In the genomic region with DNA sequence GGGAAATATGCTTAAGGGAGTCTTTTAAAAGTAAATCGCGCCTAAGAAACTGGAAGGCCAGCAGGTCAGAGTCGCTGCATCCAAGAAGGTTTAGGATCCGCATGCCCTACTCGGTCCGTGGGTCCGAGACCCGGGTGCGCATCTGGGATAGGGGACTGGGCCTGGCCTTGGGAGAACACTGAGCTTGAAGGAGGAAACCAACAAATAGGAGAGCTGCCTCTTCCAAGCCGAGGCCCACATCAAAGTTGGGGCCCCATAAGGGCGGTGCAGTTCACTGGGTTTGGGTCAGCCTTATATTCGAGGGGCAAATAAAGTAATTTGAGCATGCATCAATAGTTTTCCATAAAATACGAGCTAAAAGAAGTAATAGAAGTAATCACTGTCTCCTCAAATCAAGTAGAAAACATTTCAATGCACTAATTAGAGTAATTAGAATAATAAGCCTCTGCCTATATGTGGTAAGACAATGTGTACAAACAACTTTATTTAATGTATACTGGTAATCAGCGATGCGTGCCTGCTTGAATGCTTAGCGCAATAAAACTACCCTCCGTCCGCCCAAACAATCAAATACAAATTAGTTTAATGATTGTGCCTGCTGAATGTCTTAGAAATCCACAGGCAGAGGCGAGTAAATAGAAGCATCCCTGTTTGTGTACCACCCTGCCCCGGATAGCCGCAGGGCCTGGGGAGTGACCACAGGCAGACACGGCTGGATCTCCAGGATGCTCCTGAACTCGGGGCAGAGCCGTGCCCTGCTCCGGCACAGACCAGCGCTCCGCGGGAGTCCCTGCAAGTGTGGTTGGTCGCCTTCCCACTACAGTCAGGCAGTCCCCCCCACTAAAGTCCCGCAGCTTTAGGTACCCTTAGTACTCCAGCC, we compare ENCODE assay signal across 13 mouse cellular contexts. TPM values are rescaled to one million over a fixed set of nuclear protein-coding genes. Genes with fewer than 3 reads are reported as not detected.
A peak's percentile ranks its signal among the peaks of the same experiment; 100 is the strongest.
DNase-seq lines count a peak whose midpoint lies in the region; ATAC-seq and TF ChIP-seq lines count a peak whose summit lies in the region.
"Had no signal": no experiment of that assay in that cellular context is flagged by ENCODE, and none has a peak within 500 bp of the region (broad histone marks: within the 10 kb centered on the region; RNA-seq: fewer than 3 reads in every experiment).

No protein-coding gene starts in this region.

- no peaks in the 10 kb centered on the region for H3K27me3 ChIP-seq in forebrain, embryonic 14.5 days (replicated peaks; ENCODE audit: control insufficient read depth, insufficient read depth, low read length)
- H3K27me3 ChIP-seq in midbrain, embryonic 10.5 days (ENCODE audit: low read depth, poor library complexity, severe bottlenecking): peaks cover 24% of the 10 kb centered on the region
- H3K27me3 ChIP-seq in stomach, postnatal 0 days (ENCODE audit: control insufficient read depth, insufficient read depth, low read length): peaks cover 17% of the 10 kb centered on the region; the same call in 1 of the 2 replicates
- H3K27me3 ChIP-seq in kidney, adult 2 months (replicated peaks; ENCODE audit: control insufficient read depth, insufficient read depth, low read length): peaks cover 9% of the 10 kb centered on the region
- H3K27me3 ChIP-seq in thymus, adult 2 months (ENCODE audit: control insufficient read depth, insufficient read depth, low read length): peaks cover 3% of the 10 kb centered on the region; the same call in 1 of the 2 replicates
- H3K27me3 ChIP-seq: CH12.LX had no signal

- WGBS in forebrain, embryonic 14.5 days: under 1% methylated on average over 30 of the region's 30 CpGs
- under 1% methylated on average over 30 of the region's 30 CpGs for whole genome bisulfite sequencing in midbrain, embryonic 10.5 days
- 5% methylated on average over 30 of the region's 30 CpGs for WGBS in stomach, postnatal 0 days
- 8% methylated on average over 30 of the region's 30 CpGs for WGBS in kidney, adult 2 months
- WGBS in thymus, adult 2 months: 9% methylated on average over 30 of the region's 30 CpGs

- peak overlapping the region; percentile 55 for H3K4me3 ChIP-seq in left cerebral cortex, adult 2 months
- peak overlapping the region; percentile 89 for H3K4me3 ChIP-seq in forebrain, embryonic 14.5 days (ENCODE audit: low read depth, low read length)
- peak overlapping the region; percentile 99 for H3K4me3 ChIP-seq in midbrain, embryonic 10.5 days
- H3K4me3 ChIP-seq in stomach, postnatal 0 days (ENCODE audit: low read depth, low read length): no peak overlapping the region
- no peak overlapping the region for H3K4me3 ChIP-seq in kidney, adult 2 months (ENCODE audit: insufficient read depth, low read depth, low read length)
- no peak overlapping the region for H3K4me3 ChIP-seq in thymus, adult 2 months (ENCODE audit: control insufficient read depth, insufficient read depth, low read length)

- no peak for TF ChIP-seq POLR2A in kidney, adult 2 months (IDR thresholded peaks at IDR 0.05; ENCODE audit: low read depth, low read length)
- TF ChIP-seq POLR2A in thymus, adult 2 months (IDR thresholded peaks at IDR 0.05; ENCODE audit: control insufficient read depth, extremely low read depth, insufficient read depth, low read length, poor library complexity): no peak

- intact Hi-C loops in left cerebral cortex, adult 2 months (cut with DNase I): loop anchor here (2.0 to 10.0 kb wide), 6 partner anchors 121 to 1762 kb away; a partner anchor contains a TSS
- intact Hi-C loops in left cerebral cortex, postnatal 14 days (cut with DNase I): loop anchor here (5.0 kb wide), 1 partner anchor 346 kb away; no protein-coding TSS in a partner anchor

- H3K4me2 ChIP-seq in forebrain, embryonic 14.5 days (ENCODE audit: low read length): peak overlapping the region; percentile 99
- no peak overlapping the region for H3K4me2 ChIP-seq in stomach, postnatal 0 days (replicated peaks; ENCODE audit: low read depth)

- no peaks in the 10 kb centered on the region for H3K36me3 ChIP-seq in forebrain, embryonic 14.5 days (ENCODE audit: control insufficient read depth, insufficient read depth, low read length)
- H3K36me3 ChIP-seq in midbrain, embryonic 10.5 days: peaks cover 29% of the 10 kb centered on the region
- no peaks in the 10 kb centered on the region for H3K36me3 ChIP-seq in stomach, postnatal 0 days (ENCODE audit: control insufficient read depth, insufficient read depth, low read length)
- no peaks in the 10 kb centered on the region for H3K36me3 ChIP-seq in kidney, adult 2 months (ENCODE audit: control insufficient read depth, insufficient read depth, low read length)
- no peaks in the 10 kb centered on the region for H3K36me3 ChIP-seq in thymus, adult 2 months (ENCODE audit: control insufficient read depth, insufficient read depth, low read length)
- H3K36me3 ChIP-seq: lung, embryonic 15.5 days; stomach, embryonic 15.5 days had no signal

- peak in 1 of 2 experiments; percentile 29 for DNase-seq in left cerebral cortex, adult 2 months (ENCODE audit: extremely low spot score in 1 of 2, low spot score in 2 of 2)
- DNase-seq in left cerebral cortex, postnatal 14 days (ENCODE audit: low spot score in 2 of 2): no peak
- peak; percentile 72 for DNase-seq in forebrain, embryonic 14.5 days (ENCODE audit: low spot score)
- DNase-seq in midbrain, embryonic 10.5 days (ENCODE audit: low spot score): peak; percentile 59
- DNase-seq in stomach, postnatal 0 days (ENCODE audit: low spot score): peak; percentile 13
- DNase-seq in kidney, adult 2 months: no peak
- DNase-seq in thymus, adult 2 months: no peak
- DNase-seq: cerebellum, adult 8-10 months; heart, postnatal 36 days had no signal

- TF ChIP-seq CTCF in left cerebral cortex, adult 2 months (IDR thresholded peaks at IDR 0.05): no peak
- no peak for TF ChIP-seq CTCF in stomach, postnatal 0 days (IDR thresholded peaks at IDR 0.05; ENCODE audit: low read depth)
- no peak for TF ChIP-seq CTCF in kidney, adult 2 months (conservative IDR thresholded peaks at IDR 0.05; ENCODE audit: insufficient read depth, insufficient read length, low read depth, low read length)
- TF ChIP-seq CTCF in thymus, adult 2 months (IDR thresholded peaks at IDR 0.05; ENCODE audit: borderline replicate concordance, control insufficient read depth, extremely low read depth, insufficient read depth, low read length, poor library complexity): no peak

- ATAC-seq in forebrain, embryonic 14.5 days: peak; percentile 45
- ATAC-seq in stomach, postnatal 0 days (ENCODE audit: low FRiP score, low TSS enrichment): no peak
- no peak for ATAC-seq in megakaryocyte-erythroid progenitor cell, adult 5-6 weeks (replicated peaks; ENCODE audit: low FRiP score, low TSS enrichment, poor library complexity, severe bottlenecking)

- TF ChIP-seq EP300 in stomach, postnatal 0 days (optimal IDR thresholded peaks at IDR 0.05): no peak

- H3K27ac ChIP-seq in left cerebral cortex, adult 2 months: peak overlapping the region; percentile 89
- H3K27ac ChIP-seq in forebrain, embryonic 14.5 days (ENCODE audit: low read depth, low read length): peak overlapping the region; percentile 81
- peak overlapping the region; percentile 99 for H3K27ac ChIP-seq in midbrain, embryonic 10.5 days (replicated peaks)
- no peak overlapping the region for H3K27ac ChIP-seq in stomach, postnatal 0 days (replicated peaks)
- no peak overlapping the region for H3K27ac ChIP-seq in kidney, adult 2 months (ENCODE audit: insufficient read depth, low read depth, low read length)
- no peak overlapping the region for H3K27ac ChIP-seq in thymus, adult 2 months (ENCODE audit: control insufficient read depth, insufficient read depth, low read length)
- H3K27ac ChIP-seq: lung, embryonic 15.5 days; stomach, embryonic 15.5 days had no signal

- peaks cover 24% of the 10 kb centered on the region for H3K4me1 ChIP-seq in forebrain, embryonic 14.5 days (ENCODE audit: control insufficient read depth, insufficient read depth, low read length)
- peaks cover 68% of the 10 kb centered on the region for H3K4me1 ChIP-seq in midbrain, embryonic 10.5 days
- H3K4me1 ChIP-seq in stomach, postnatal 0 days (replicated peaks; ENCODE audit: control insufficient read depth, insufficient read depth): no peaks in the 10 kb centered on the region
- H3K4me1 ChIP-seq in kidney, adult 2 months (ENCODE audit: control insufficient read depth, insufficient read depth, low read length): no peaks in the 10 kb centered on the region
- H3K4me1 ChIP-seq in thymus, adult 2 months (replicated peaks; ENCODE audit: control insufficient read depth, insufficient read depth, low read length): no peaks in the 10 kb centered on the region
- H3K4me1 ChIP-seq: lung, embryonic 15.5 days; stomach, embryonic 15.5 days had no signal

- H3K9ac ChIP-seq in forebrain, embryonic 14.5 days (ENCODE audit: low read length): peak overlapping the region; percentile 62
- no peak overlapping the region for H3K9ac ChIP-seq in stomach, postnatal 0 days (ENCODE audit: low read length)
- H3K9ac ChIP-seq: lung, embryonic 15.5 days; stomach, embryonic 15.5 days had no signal

- no peaks in the 10 kb centered on the region for H3K9me3 ChIP-seq in forebrain, embryonic 14.5 days (replicated peaks; ENCODE audit: control insufficient read depth, low read length)
- no peaks in the 10 kb centered on the region for H3K9me3 ChIP-seq in midbrain, embryonic 10.5 days (replicated peaks)
- H3K9me3 ChIP-seq in stomach, postnatal 0 days (ENCODE audit: control insufficient read depth, low read length): no peaks in the 10 kb centered on the region
- H3K9me3 ChIP-seq: lung, embryonic 15.5 days; stomach, embryonic 15.5 days had no signal

RNA-seq across cellular contexts. Expression of a gene that starts 9.4 kb away (rescaled TPM):
- total RNA-seq in left cerebral cortex, adult 2 months (2021): 10 to 100 TPM; 27.2 TPM
- 10 to 100 TPM; 28.7 to 31.3 TPM for total RNA-seq in left cerebral cortex, postnatal 14 days (2021)
- polyA plus RNA-seq in forebrain, embryonic 14.5 days (2014; fragmentation: Nextera tagmentation; extraction: Ambion mirVana): 22.3 and 36.2 TPM in 2 replicates
- 47.9 and 58.5 TPM in 2 replicates for polyA plus RNA-seq in midbrain, embryonic 10.5 days (2016; fragmentation: Nextera tagmentation; extraction: Ambion mirVana)
- 0.02 TPM in 1 of 2 replicates, not detected in the other for polyA plus RNA-seq in stomach, postnatal 0 days (2015; fragmentation: Nextera tagmentation; extraction: Ambion mirVana)
- polyA plus RNA-seq in kidney, adult 2 months (2012; rRNA removed): not detected in 2 replicates
- polyA plus RNA-seq in thymus, adult 2 months (2012; rRNA removed): 0.01 and 0.03 TPM in 2 replicates
- total RNA-seq in megakaryocyte-erythroid progenitor cell, adult 5-6 weeks (2014; fragmentation: Nextera tagmentation): not detected in 2 replicates
- total RNA-seq in megakaryocyte-erythroid progenitor cell, adult 5-6 weeks (2017): not detected in 2 replicates
- total RNA-seq: CH12.LX; heart, postnatal 36 days had no signal

Comparison
In these comparisons a context has a peak if more than half of its experiments do, and no peak if none do; other contexts are left out.
1. DNase-seq: peak in forebrain, embryonic 14.5 days (single experiment), midbrain, embryonic 10.5 days (single experiment) and stomach, postnatal 0 days (single experiment); none in left cerebral cortex, postnatal 14 days (0 of 2), kidney, adult 2 months (single experiment) and thymus, adult 2 months (single experiment).
2. H3K27ac ChIP-seq: peak in left cerebral cortex, adult 2 months (single experiment), forebrain, embryonic 14.5 days (single experiment) and midbrain, embryonic 10.5 days (single experiment); none in stomach, postnatal 0 days (single experiment), kidney, adult 2 months (single experiment) and thymus, adult 2 months (single experiment).
3. H3K4me3 ChIP-seq: peak in left cerebral cortex, adult 2 months (single experiment), forebrain, embryonic 14.5 days (single experiment) and midbrain, embryonic 10.5 days (single experiment); none in stomach, postnatal 0 days (single experiment), kidney, adult 2 months (single experiment) and thymus, adult 2 months (single experiment).
4. RNA of a gene that starts 9.4 kb away (polyA plus RNA-seq): 47.9 to 58.5 TPM in midbrain, embryonic 10.5 days and 22.3 to 36.2 TPM in forebrain, embryonic 14.5 days; 0.01 to 0.03 TPM in thymus, adult 2 months, 0.02 TPM in stomach, postnatal 0 days and not detected in kidney, adult 2 months; every median in the first group is over 10 times any median in the second.